Mouse (Mus musculus) limb, embryonic 14.5 days (tissue): ENCODE data around the gene Glra3. TPM values are rescaled to one million over a fixed set of nuclear protein-coding genes. Genes with fewer than 3 reads are reported as not detected.

Experiments used
- ATAC-seq: fragments of 200-750 bp; cut with Nextera tagmentation; 2 replicates; pipeline ENCODE4 v1.8.0; 2017; ENCODE audit warnings: low read depth, moderate number of reproducible peaks, moderate TSS enrichment; ENCODE audit not compliant: low FRiP score
- DNase-seq: peaks from one replicate; pipeline ENCODE4 v3.0.0-alpha.2; 2015; ENCODE audit warnings: low spot score
- H3K27ac ChIP-seq: fragments of 300-500 bp; sonication (generic); replicated peaks from 2 replicates; pipeline ENCODE4 v1.5.1; 2014; ENCODE audit warnings: low read depth, mild to moderate bottlenecking, low read length, moderate library complexity, mixed read lengths
- H3K27me3 ChIP-seq: fragments of 300-500 bp; sonication (generic); 2 replicates; pipeline ENCODE4 v1.6.1; 2014; ENCODE audit warnings: low read length, mixed read lengths; ENCODE audit not compliant: control insufficient read depth, insufficient read depth
- H3K36me3 ChIP-seq: fragments of 300-500 bp; sonication (generic); 2 replicates; pipeline ENCODE4 v1.6.1; 2014; ENCODE audit warnings: mild to moderate bottlenecking, low read length, moderate library complexity, mixed read lengths; ENCODE audit not compliant: control insufficient read depth, insufficient read depth
- H3K4me1 ChIP-seq: fragments of 300-500 bp; sonication (generic); 2 replicates; pipeline ENCODE4 v1.6.1; 2014; ENCODE audit warnings: antibody characterized with exemption, low read length, mixed read lengths; ENCODE audit not compliant: control insufficient read depth, insufficient read depth
- H3K4me2 ChIP-seq: fragments of 300-500 bp; sonication (generic); replicated peaks from 2 replicates; pipeline ENCODE4 v1.6.1; 2014; ENCODE audit warnings: low read depth, mild to moderate bottlenecking, low read length, moderate library complexity; ENCODE audit not compliant: severe bottlenecking
- H3K4me3 ChIP-seq: fragments of 300-500 bp; sonication (generic); replicated peaks from 2 replicates; pipeline ENCODE4 v1.5.1; 2014; ENCODE audit warnings: low read length
- H3K9ac ChIP-seq: fragments of 300-500 bp; sonication (generic); 2 replicates; pipeline ENCODE4 v1.6.1; 2014; ENCODE audit warnings: mild to moderate bottlenecking, low read depth, low read length, moderate library complexity; ENCODE audit not compliant: severe bottlenecking
- H3K9me3 ChIP-seq: fragments of 300-500 bp; sonication (generic); 2 replicates; pipeline ENCODE4 v1.6.1; 2016; ENCODE audit warnings: low read length; ENCODE audit not compliant: control insufficient read depth
- POLR2A ChIP-seq: fragments of 200-500 bp; IDR thresholded peaks from 2 replicates; pipeline ENCODE4 v1.8.0; 2012; ENCODE audit warnings: inconsistent platforms, mild to moderate bottlenecking, moderate library complexity, borderline replicate concordance; ENCODE audit not compliant: insufficient read depth, insufficient read length; ENCODE audit errors: extremely low read depth
- WGBS: fragments of 180-500 bp; shearing (Covaris S2); extraction: QIAGEN DNeasy Blood & Tissue Kit; methylation state at CpG from one replicate; pipeline ENCODE4 v1.1.7; 2014; 5-methylcytosine and 5-hydroxymethylcytosine counted together
- polyA plus RNA-seq, 2 experiments: library from polyadenylated mRNA; depleted of rRNA in 1 of 2; stranded (reverse) in 1 of 2; unstranded in 1 of 2; fragments of >200 nt; fragmentation: Nextera tagmentation in 1 of 2; extraction: Ambion mirVana in 1 of 2; gene quantifications; 2 replicates each; pipeline versions ENCODE4 v1.2.1 to v1.2.3; 2012 to 2014

Gene Glra3
- not detected in 2 replicates for polyA plus RNA-seq (2012; rRNA removed)
- polyA plus RNA-seq (2014; fragmentation: Nextera tagmentation; extraction: Ambion mirVana) = not detected in 2 replicates

- peak within 1 kb of the TSS; percentile 14; the same call in 1 of the 2 replicates for H3K4me3 ChIP-seq
- peaks cover 5% of the 10 kb centered on the region; the same call in 1 of the 2 replicates for H3K4me1 ChIP-seq
- no peak for ATAC-seq
- H3K36me3 ChIP-seq = no peaks in the 10 kb centered on the region
- WGBS = 10% methylated on average over 11 of the region's 11 CpGs
- H3K9me3 ChIP-seq = no peaks in the 10 kb centered on the region
- peak; percentile 2 for DNase-seq
- no peak within 1 kb of the TSS for H3K27ac ChIP-seq
- no peak within 1 kb of the TSS for H3K9ac ChIP-seq
- peak within 1 kb of the TSS; percentile 40 for H3K4me2 ChIP-seq
- TF ChIP-seq POLR2A = no peak
- no peaks in the 10 kb centered on the region for H3K27me3 ChIP-seq
These were observed at the start of gene Glra3 for GRCm38 (mm10) chr8:55939870-55940525. Gene Glra3 (plus strand): TSS chr8:55940460.

- Histone ChIP-seq H3K4me1 (no peaks in the 10 kb centered on the region), H3K4me2 (no peak within 1 kb of the TSS), H3K9ac (no peak within 1 kb of the TSS), H3K27me3 (no peaks in the 10 kb centered on the region), H3K27ac (no peak within 1 kb of the TSS), H3K9me3 (no peaks in the 10 kb centered on the region), H3K4me3 (no peak within 1 kb of the TSS), H3K36me3 (no peaks in the 10 kb centered on the region)
- ATAC-seq (no peak), DNase-seq (no peak)
- no peak for TF ChIP-seq POLR2A
- 75% methylated on average over 1 of the region's 1 CpGs for WGBS
These were observed 33.4 kb upstream of the Glra3 start, which contains the start of gene Adam29 for GRCm38 (mm10) chr8:55906848-55907247. Gene Adam29 (minus strand): TSS chr8:55906948.

- TF ChIP-seq POLR2A = no peak
- H3K36me3 ChIP-seq = no peaks in the 10 kb centered on the region
- peak; percentile 84 for DNase-seq
- 0% methylated on average over 8 of the region's 8 CpGs for WGBS
- no peaks in the 10 kb centered on the region for H3K9me3 ChIP-seq
- ATAC-seq = no peak
- H3K9ac ChIP-seq = no peak overlapping the region
- H3K4me1 ChIP-seq = peaks cover 5% of the 10 kb centered on the region; the same call in 1 of the 2 replicates
- H3K4me3 ChIP-seq = peak overlapping the region; percentile 14; the same call in 1 of the 2 replicates
- no peaks in the 10 kb centered on the region for H3K27me3 ChIP-seq
- H3K4me2 ChIP-seq = peak overlapping the region; percentile 40
- no peak overlapping the region for H3K27ac ChIP-seq
These were observed 243 bp downstream of the Glra3 start for GRCm38 (mm10) chr8:55940526-55940880.

GRCm38 (mm10) chr8:55964759-55965320 is 24.6 kb downstream of the Glra3 start:
- H3K4me1 ChIP-seq = no peaks in the 10 kb centered on the region
- H3K27me3 ChIP-seq = no peaks in the 10 kb centered on the region
- no peak overlapping the region for H3K4me2 ChIP-seq
- DNase-seq (no peak), ATAC-seq (no peak)
- 27% methylated on average over 3 of the region's 3 CpGs for WGBS
- H3K27ac ChIP-seq = no peak overlapping the region
- H3K4me3 ChIP-seq = no peak overlapping the region
- no peaks in the 10 kb centered on the region for H3K36me3 ChIP-seq
- no peak for TF ChIP-seq POLR2A
- no peaks in the 10 kb centered on the region for H3K9me3 ChIP-seq
- no peak overlapping the region for H3K9ac ChIP-seq

- DNase-seq = no peak
- Histone ChIP-seq H3K36me3 (no peaks in the 10 kb centered on the region), H3K27ac (no peak overlapping the region), H3K4me1 (no peaks in the 10 kb centered on the region), H3K9ac (no peak overlapping the region), H3K4me3 (no peak overlapping the region), H3K9me3 (no peaks in the 10 kb centered on the region), H3K27me3 (no peaks in the 10 kb centered on the region), H3K4me2 (no peak overlapping the region)
- ATAC-seq = no peak
- 67% methylated on average over 3 of the region's 3 CpGs for WGBS
- no peak for TF ChIP-seq POLR2A
These were observed 57.6 kb downstream of the Glra3 start for GRCm38 (mm10) chr8:55997859-55998258.
